Mouse (Mus musculus) intestine, embryonic 14.5 days (tissue): ENCODE data around the gene Cep104. TPM values are rescaled to one million over a fixed set of nuclear protein-coding genes. Genes with fewer than 3 reads are reported as not detected.

Experiments
- ATAC-seq: fragments of 200-750 bp; cut with Nextera tagmentation; replicated peaks from 2 replicates; pipeline ENCODE4 v1.8.0; 2017; ENCODE audit warnings: low read depth, moderate number of reproducible peaks, moderate TSS enrichment, moderate library complexity; ENCODE audit not compliant: low FRiP score, low TSS enrichment
- DNase-seq: peaks from one replicate; pipeline ENCODE4 v3.0.0-alpha.2; 2018; ENCODE audit warnings: low spot score
- H3K27ac ChIP-seq: fragments of 300-500 bp; sonication (generic); 2 replicates; pipeline ENCODE4 v1.5.1; 2014; ENCODE audit warnings: low read depth, mild to moderate bottlenecking, control low read depth
- H3K27me3 ChIP-seq: fragments of 300-500 bp; sonication (generic); replicated peaks from 2 replicates; pipeline ENCODE4 v1.6.1; 2014; ENCODE audit warnings: low read length, control low read depth; ENCODE audit not compliant: control insufficient read depth, insufficient read depth
- H3K36me3 ChIP-seq: fragments of 300-500 bp; sonication (generic); 2 replicates; pipeline ENCODE4 v1.6.1; 2014; ENCODE audit warnings: low read length, control low read depth; ENCODE audit not compliant: control insufficient read depth, insufficient read depth
- H3K4me1 ChIP-seq: fragments of 300-500 bp; sonication (generic); replicated peaks from 2 replicates; pipeline ENCODE4 v1.6.1; 2014; ENCODE audit warnings: low read length, control low read depth, mixed read lengths; ENCODE audit not compliant: control insufficient read depth, insufficient read depth
- H3K4me2 ChIP-seq: fragments of 300-500 bp; sonication (generic); 2 replicates; pipeline ENCODE4 v1.6.1; 2014; ENCODE audit warnings: low read length
- H3K4me3 ChIP-seq: fragments of 300-500 bp; sonication (generic); 2 replicates; pipeline ENCODE4 v1.5.1; 2014; ENCODE audit warnings: low read depth, low read length, control low read depth, mixed read lengths
- H3K9ac ChIP-seq: fragments of 300-500 bp; sonication (generic); 2 replicates; pipeline ENCODE4 v1.6.1; 2014; ENCODE audit warnings: mild to moderate bottlenecking, low read length
- H3K9me3 ChIP-seq: fragments of 300-500 bp; sonication (generic); 2 replicates; pipeline ENCODE4 v1.6.1; 2016; ENCODE audit warnings: low read length, control low read depth; ENCODE audit not compliant: control insufficient read depth
- WGBS: fragments of 180-500 bp; shearing (Covaris S2); extraction: QIAGEN DNeasy Blood & Tissue Kit; methylation state at CpG from one replicate; pipeline ENCODE4 v1.1.7; 2014; 5-methylcytosine and 5-hydroxymethylcytosine counted together
- polyA plus RNA-seq: library from polyadenylated mRNA; unstranded; fragments of >200 nt; fragmentation: Nextera tagmentation; extraction: Ambion mirVana; gene quantifications from 2 replicates; pipeline ENCODE4 v1.2.1, GENCODE M21; 2014

Cep104 gene
- polyA plus RNA-seq: 13.9 and 14.8 TPM in 2 replicates

DNA sequence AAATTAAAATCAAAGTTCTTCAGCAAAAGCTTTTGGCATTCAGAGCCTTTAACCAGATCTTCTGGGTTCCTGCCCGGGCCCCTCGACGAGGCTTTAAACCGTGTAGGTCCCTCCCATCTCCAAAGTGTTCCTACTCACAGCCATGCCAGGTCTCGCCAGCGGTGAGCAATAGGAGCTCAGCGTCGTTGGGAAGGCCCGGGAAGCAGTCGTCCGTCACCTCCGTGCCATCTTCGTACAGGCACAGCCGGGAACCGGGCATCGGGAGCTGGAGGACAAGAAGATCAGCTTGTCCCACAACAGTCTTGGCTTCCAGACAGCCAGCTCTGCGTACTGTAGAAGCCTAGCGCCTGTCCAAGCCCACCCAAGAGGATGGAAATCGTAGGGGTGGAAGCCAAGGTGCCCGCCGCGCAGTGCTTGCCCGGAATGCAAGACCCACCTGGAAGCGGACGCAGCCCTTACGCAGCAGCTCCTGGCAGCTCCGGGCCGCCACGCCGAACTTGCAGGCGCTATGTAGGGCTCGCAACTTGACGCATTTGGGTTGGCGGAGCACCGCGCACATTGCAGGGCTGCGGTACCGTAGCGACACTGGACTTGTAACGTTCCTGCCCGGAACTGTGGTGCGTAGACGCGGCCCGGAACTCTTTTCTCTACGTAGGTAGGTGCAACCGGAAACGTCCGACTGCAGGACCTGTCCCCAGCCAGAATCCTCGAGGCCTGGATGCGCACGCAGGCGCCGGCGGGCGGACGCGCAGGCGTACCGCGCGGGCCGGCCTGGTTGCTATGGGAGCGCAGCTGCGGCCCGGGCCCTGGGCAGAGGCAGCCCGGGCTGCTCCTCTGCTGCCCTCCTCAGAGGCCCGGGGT lies at the start of gene Cep104, which contains the start of gene Dffb:
TSS of gene Cep104 (plus strand) at position 764 of the 861 bp plus-strand sequence.
TSS of gene Dffb (minus strand) at position 696 of the 861 bp plus-strand sequence.
- no peaks in the 10 kb centered on the region for H3K27me3 ChIP-seq
- H3K4me2 ChIP-seq: peak within 1 kb of the TSS; percentile 95
- H3K9me3 ChIP-seq: no peaks in the 10 kb centered on the region
- H3K27ac ChIP-seq: peak within 1 kb of the TSS; percentile 47
- peak; percentile 97 for ATAC-seq
- WGBS: 1% methylated on average over 68 of the region's 68 CpGs
- H3K9ac ChIP-seq: peak within 1 kb of the TSS; percentile 85
- peak; percentile 93 for DNase-seq
- peaks cover 31% of the 10 kb centered on the region for H3K36me3 ChIP-seq
- peak within 1 kb of the TSS; percentile 95 for H3K4me3 ChIP-seq
- H3K4me1 ChIP-seq: peaks cover 10% of the 10 kb centered on the region

DNA sequence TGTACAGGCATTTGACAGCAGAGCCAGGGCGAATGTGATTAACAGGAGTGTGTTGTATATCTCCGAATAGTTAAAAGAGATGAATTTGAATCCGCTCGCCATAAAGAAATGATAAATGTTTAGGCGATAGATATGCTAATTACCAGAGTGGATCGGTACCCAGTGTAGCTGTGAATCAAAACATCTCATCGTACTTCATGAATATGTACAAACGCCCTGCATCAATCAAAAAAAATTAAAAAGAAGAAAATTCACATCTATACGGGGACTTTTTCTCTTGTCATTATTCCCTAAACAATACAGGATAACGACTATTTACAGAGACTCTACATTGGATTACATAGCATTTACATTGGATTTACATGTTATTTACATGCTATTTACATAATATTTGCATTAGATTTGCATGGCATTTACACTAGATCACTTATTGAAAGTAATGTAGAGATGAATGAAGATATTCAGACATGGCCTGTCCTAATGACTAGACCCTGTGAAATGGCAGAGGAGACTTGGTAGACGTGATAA lies 46.2 kb upstream of the Cep104 start:
- H3K4me2 ChIP-seq: no peak overlapping the region
- WGBS: 83% methylated on average over 11 of the region's 11 CpGs
- no peaks in the 10 kb centered on the region for H3K9me3 ChIP-seq
- no peak overlapping the region for H3K4me3 ChIP-seq
- DNase-seq (no peak), ATAC-seq (no peak)
- no peaks in the 10 kb centered on the region for H3K36me3 ChIP-seq
- H3K27me3 ChIP-seq: no peaks in the 10 kb centered on the region
- no peak overlapping the region for H3K9ac ChIP-seq
- H3K4me1 ChIP-seq: no peaks in the 10 kb centered on the region
- H3K27ac ChIP-seq: no peak overlapping the region

DNA sequence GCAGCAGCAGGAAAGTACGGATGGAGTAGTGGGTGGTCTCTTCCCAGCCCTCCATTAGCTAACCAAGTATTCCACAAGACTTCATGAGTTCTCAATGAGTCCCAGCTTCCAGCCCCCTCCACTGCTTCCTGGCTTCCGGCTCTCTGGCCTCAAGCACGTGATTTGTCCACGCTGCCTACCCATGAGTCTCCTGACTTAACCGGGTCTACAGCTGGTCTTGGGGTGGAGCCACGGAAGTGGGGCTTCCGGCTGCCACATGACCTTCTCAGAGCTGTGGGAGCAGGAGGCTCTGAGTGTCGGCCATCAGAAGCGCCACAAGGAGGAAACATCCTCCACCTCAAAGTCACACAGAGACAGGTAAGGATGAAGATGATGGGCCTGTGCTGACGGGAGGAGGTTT lies 45.6 kb upstream of the Cep104 start:
- H3K9ac ChIP-seq: no peak overlapping the region
- H3K27me3 ChIP-seq: no peaks in the 10 kb centered on the region
- no peaks in the 10 kb centered on the region for H3K4me1 ChIP-seq
- H3K4me3 ChIP-seq: no peak overlapping the region
- no peaks in the 10 kb centered on the region for H3K9me3 ChIP-seq
- H3K27ac ChIP-seq: no peak overlapping the region
- no peak overlapping the region for H3K4me2 ChIP-seq
- 60% methylated on average over 10 of the region's 10 CpGs for WGBS
- DNase-seq (no peak), ATAC-seq (no peak)
- H3K36me3 ChIP-seq: no peaks in the 10 kb centered on the region

DNA sequence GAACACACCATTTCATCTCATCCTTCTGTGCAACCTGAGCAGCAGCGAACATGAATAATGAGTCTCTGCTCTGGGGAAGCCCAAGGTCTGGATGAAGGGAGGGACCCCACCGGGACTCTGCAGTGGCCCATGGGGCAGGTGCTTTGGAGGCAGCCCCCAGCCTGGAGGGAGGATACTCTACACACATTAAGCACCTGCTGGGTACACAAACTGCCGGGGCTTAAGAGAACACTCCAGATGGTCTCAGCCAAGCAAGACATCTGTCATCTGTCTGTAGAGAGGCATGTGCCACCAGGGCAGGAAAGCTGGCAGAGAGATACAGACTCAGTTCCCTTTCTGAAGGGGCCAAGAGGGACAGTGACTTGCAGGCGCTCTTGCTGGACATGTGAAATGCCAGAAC lies 45.1 kb upstream of the Cep104 start:
- no peaks in the 10 kb centered on the region for H3K27me3 ChIP-seq
- no peak overlapping the region for H3K27ac ChIP-seq
- H3K4me2 ChIP-seq: no peak overlapping the region
- DNase-seq: no peak
- no peak overlapping the region for H3K4me3 ChIP-seq
- no peaks in the 10 kb centered on the region for H3K36me3 ChIP-seq
- no peaks in the 10 kb centered on the region for H3K4me1 ChIP-seq
- WGBS: 65% methylated on average over 4 of the region's 4 CpGs
- no peak for ATAC-seq
- no peak overlapping the region for H3K9ac ChIP-seq
- no peaks in the 10 kb centered on the region for H3K9me3 ChIP-seq

DNA sequence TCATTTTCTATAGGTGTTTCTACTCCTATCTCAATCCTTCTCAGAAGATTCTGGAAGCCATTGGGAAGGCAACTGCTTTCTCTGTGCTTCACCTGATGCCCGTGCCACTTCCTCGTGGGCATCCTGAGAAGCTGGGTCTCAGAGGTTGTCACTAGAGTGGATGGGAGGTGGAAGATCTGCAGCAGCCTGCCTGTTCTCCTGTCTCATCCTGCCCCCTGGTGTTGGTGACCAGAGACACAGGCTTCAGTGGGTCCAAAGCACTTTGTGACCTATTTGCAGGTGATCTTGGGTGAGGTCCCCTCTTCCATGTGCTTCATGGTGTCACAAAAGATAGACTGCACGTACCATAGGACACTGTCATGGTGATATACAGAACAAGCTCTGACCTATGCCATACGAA lies 31.8 kb upstream of the Cep104 start:
- no peak for ATAC-seq
- DNase-seq: peak; percentile 64
- H3K4me2 ChIP-seq: no peak overlapping the region
- H3K4me1 ChIP-seq: no peaks in the 10 kb centered on the region
- no peaks in the 10 kb centered on the region for H3K27me3 ChIP-seq
- no peak overlapping the region for H3K4me3 ChIP-seq
- WGBS: 64% methylated on average over 4 of the region's 4 CpGs
- no peaks in the 10 kb centered on the region for H3K36me3 ChIP-seq
- H3K9me3 ChIP-seq: no peaks in the 10 kb centered on the region
- no peak overlapping the region for H3K27ac ChIP-seq
- H3K9ac ChIP-seq: no peak overlapping the region

DNA sequence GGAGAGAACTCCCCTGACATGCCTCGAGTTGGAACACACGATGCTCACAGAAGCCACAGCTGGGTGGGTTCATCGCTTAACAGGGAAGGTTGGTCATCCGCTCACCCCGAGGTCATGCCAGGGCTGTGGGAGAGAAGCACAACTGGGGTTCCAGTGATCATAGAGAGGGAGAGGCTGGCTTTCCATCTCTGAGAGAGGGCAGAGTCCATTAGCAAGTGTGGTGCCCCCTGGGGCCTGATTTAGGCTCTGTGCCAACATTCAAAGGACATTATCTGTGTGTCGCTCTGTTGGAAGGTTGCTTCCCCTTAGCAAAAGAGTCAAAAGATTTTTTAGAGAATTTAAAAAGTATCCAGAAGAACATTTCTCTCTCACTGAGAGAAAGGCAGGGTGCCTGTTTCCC lies 30.7 kb upstream of the Cep104 start:
- H3K4me3 ChIP-seq: no peak overlapping the region
- H3K27me3 ChIP-seq: no peaks in the 10 kb centered on the region
- ATAC-seq (no peak), DNase-seq (no peak)
- no peaks in the 10 kb centered on the region for H3K36me3 ChIP-seq
- no peaks in the 10 kb centered on the region for H3K9me3 ChIP-seq
- no peak overlapping the region for H3K4me2 ChIP-seq
- H3K27ac ChIP-seq: no peak overlapping the region
- no peak overlapping the region for H3K9ac ChIP-seq
- 54% methylated on average over 6 of the region's 6 CpGs for WGBS
- H3K4me1 ChIP-seq: no peaks in the 10 kb centered on the region

DNA sequence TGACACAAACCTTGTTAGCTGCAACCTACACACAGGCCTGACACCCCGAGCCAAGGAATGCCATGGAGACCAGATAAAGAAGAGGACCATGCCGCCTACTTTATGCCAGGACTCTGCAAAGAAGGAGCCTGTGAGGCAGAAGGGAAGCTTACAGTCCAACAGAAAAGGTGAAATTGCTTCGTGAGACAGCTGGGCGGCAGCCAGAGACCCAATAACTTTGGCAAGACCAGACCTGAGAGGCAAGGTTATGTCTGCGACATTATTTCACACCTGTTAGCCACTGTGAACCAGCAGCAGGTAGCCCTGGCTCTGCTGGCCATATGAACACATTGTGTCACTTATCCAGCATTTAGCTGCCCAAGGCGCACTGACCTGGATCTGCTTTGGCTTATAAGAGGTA lies 29.3 kb upstream of the Cep104 start:
- Histone ChIP-seq H3K27ac (no peak overlapping the region), H3K36me3 (no peaks in the 10 kb centered on the region), H3K4me1 (no peaks in the 10 kb centered on the region), H3K9ac (no peak overlapping the region), H3K9me3 (no peaks in the 10 kb centered on the region), H3K4me2 (no peak overlapping the region), H3K4me3 (no peak overlapping the region), H3K27me3 (no peaks in the 10 kb centered on the region)
- no peak for DNase-seq
- WGBS: 74% methylated on average over 6 of the region's 6 CpGs
- no peak for ATAC-seq

DNA sequence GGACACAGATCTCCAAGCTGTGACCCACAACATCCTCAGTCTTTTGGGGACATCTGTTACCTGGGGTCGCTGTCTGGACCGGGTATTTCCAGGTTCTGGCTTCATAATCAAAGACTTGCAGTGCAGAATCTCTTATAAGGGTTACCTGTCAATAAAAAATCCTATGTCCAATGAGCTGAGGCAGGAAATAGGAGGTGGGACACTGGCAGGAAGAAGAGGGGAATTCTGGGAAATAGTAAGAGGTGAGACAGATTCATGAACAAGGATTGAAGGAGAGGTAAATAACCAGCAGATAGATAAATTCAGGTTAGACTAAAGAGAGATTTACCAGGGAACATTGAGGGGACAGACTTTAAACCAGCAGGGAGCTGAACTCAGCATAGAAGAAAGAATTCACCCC lies 24.6 kb upstream of the Cep104 start:
- no peaks in the 10 kb centered on the region for H3K9me3 ChIP-seq
- DNase-seq: no peak
- H3K4me2 ChIP-seq: no peak overlapping the region
- peaks cover 2% of the 10 kb centered on the region; the same call in 1 of the 2 replicates for H3K27me3 ChIP-seq
- H3K36me3 ChIP-seq: no peaks in the 10 kb centered on the region
- no peak overlapping the region for H3K9ac ChIP-seq
- H3K27ac ChIP-seq: no peak overlapping the region
- no peaks in the 10 kb centered on the region for H3K4me1 ChIP-seq
- no peak for ATAC-seq
- WGBS: 75% methylated on average over 2 of the region's 2 CpGs
- H3K4me3 ChIP-seq: no peak overlapping the region
